Mouse (Mus musculus) R1 (cell line): ENCODE data around the gene Kif5c.

Experiments used
- DNase-seq: peaks from one replicate; pipeline ENCODE4 v3.0.0-alpha.2; 2018; ENCODE audit warnings: low read depth, low spot score

Kif5c gene

GRCm38 (mm10) chr2:49788051-49788418 lies 168.9 kb downstream of the Kif5c start:
- DNase-seq = peak; percentile 21

GRCm38 (mm10) chr2:49788643-49789042 lies 169.5 kb downstream of the Kif5c start:
- no peak for DNase-seq

- no peak for DNase-seq
Observed at GRCm38 (mm10) chr2:49789078-49789477, 170.0 kb downstream of the Kif5c start.

- DNase-seq = no peak
Observed at GRCm38 (mm10) chr2:49789504-49789903, 170.4 kb downstream of the Kif5c start.

GRCm38 (mm10) chr2:49797444-49798143 lies 178.5 kb downstream of the Kif5c start:
- no peak for DNase-seq

- no peak for DNase-seq
Observed at GRCm38 (mm10) chr2:49804448-49804847, 185.3 kb downstream of the Kif5c start.

GRCm38 (mm10) chr2:49805736-49806371 lies 186.8 kb downstream of the Kif5c start:
- no peak for DNase-seq

GRCm38 (mm10) chr2:49809496-49809895 lies 190.4 kb downstream of the Kif5c start:
- no peak for DNase-seq

GRCm38 (mm10) chr2:49811420-49811819 lies 192.3 kb downstream of the Kif5c start:
- DNase-seq = peak; percentile 78

- DNase-seq = no peak
Observed at GRCm38 (mm10) chr2:49811871-49812363, 192.8 kb downstream of the Kif5c start.

GRCm38 (mm10) chr2:49813151-49813550 lies 194.1 kb downstream of the Kif5c start:
- DNase-seq = no peak

- DNase-seq = no peak
Observed at GRCm38 (mm10) chr2:49814011-49814410, 194.9 kb downstream of the Kif5c start.

- DNase-seq = no peak
Observed at GRCm38 (mm10) chr2:49815696-49816320, 196.7 kb downstream of the Kif5c start.

GRCm38 (mm10) chr2:49816549-49816948 lies 197.5 kb downstream of the Kif5c start:
- DNase-seq = no peak

- no peak for DNase-seq
Observed at GRCm38 (mm10) chr2:49817151-49817550, 198.1 kb downstream of the Kif5c start.

GRCm38 (mm10) chr2:49818126-49818525 lies 199.0 kb downstream of the Kif5c start:
- no peak for DNase-seq

GRCm38 (mm10) chr2:49822312-49822711 lies 203.2 kb downstream of the Kif5c start:
- DNase-seq = no peak
